Mouse (Mus musculus): ENCODE measurements around the gene Nfatc4.

DNA sequence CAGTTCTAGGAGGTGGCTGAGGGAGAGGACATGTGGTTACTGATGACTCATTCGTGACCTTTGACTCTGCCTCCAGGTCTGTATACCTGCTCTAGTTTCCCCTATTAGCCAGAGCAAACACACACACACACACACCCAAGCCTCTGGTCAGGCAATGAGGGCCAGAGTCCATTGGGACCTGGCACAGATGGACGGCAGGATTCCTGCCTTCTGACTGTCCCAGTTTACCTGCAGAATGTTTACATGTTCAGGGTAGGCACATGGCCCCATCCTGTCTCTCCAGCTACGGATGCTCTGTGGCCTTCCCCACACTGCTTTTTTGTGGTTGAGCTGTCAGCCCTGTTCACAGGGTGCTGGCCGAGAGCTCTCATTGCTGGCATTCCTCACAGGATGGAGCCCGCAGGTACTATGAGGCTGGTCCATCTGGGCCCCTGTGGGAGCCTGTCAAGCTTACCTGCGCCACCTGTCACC is 59.3 kb downstream of the Nfatc4 start:
- TF ChIP-seq POLR2A (IDR thresholded peaks at IDR 0.05; ENCODE audit: control insufficient read depth, low read depth, low read length) (no peak), CTCF (IDR thresholded peaks at IDR 0.05; ENCODE audit: control insufficient read depth, insufficient read depth, insufficient replicate concordance, low read depth, low read length) (no peak)
